Mouse (Mus musculus) heart, postnatal 0 days (tissue): Measurements from ENCODE around the gene Pde1c. TPM values are rescaled to one million over a fixed set of nuclear protein-coding genes. Genes with fewer than 3 reads are reported as not detected.

Experiments
- ATAC-seq: fragments of 200-750 bp; cut with Nextera tagmentation; 2 replicates; pipeline ENCODE4 v1.8.0; 2017; ENCODE audit warnings: low read depth, moderate number of reproducible peaks, moderate library complexity; ENCODE audit not compliant: insufficient read depth
- DNase-seq: peaks from one replicate; pipeline ENCODE4 v3.0.0-alpha.2; 2016; ENCODE audit warnings: low spot score
- H3K27ac ChIP-seq: fragments of 300-500 bp; sonication (generic); 2 replicates; pipeline ENCODE4 v1.5.1; 2014; ENCODE audit warnings: low read depth, mild to moderate bottlenecking
- H3K27me3 ChIP-seq: fragments of 300-500 bp; sonication (generic); 2 replicates; pipeline ENCODE4 v1.6.1; 2014; ENCODE audit warnings: low read length, mixed read lengths; ENCODE audit not compliant: control insufficient read depth, insufficient read depth
- H3K36me3 ChIP-seq: fragments of 300-500 bp; sonication (generic); replicated peaks from 2 replicates; pipeline ENCODE4 v1.6.1; 2014; ENCODE audit warnings: low read length, mixed read lengths; ENCODE audit not compliant: control insufficient read depth, insufficient read depth
- H3K4me1 ChIP-seq: fragments of 300-500 bp; sonication (generic); 2 replicates; pipeline ENCODE4 v1.6.1; 2014; ENCODE audit warnings: antibody characterized with exemption; ENCODE audit not compliant: control insufficient read depth, insufficient read depth
- H3K4me2 ChIP-seq: fragments of 300-500 bp; sonication (generic); 2 replicates; pipeline ENCODE4 v1.6.1; 2014; ENCODE audit warnings: low read depth, mild to moderate bottlenecking, low read length, moderate library complexity
- H3K4me3 ChIP-seq: fragments of 300-500 bp; sonication (generic); 2 replicates; pipeline ENCODE4 v1.5.1; 2014; ENCODE audit warnings: low read depth, low read length
- H3K9ac ChIP-seq: fragments of 300-500 bp; sonication (generic); replicated peaks from 2 replicates; pipeline ENCODE4 v1.6.1; 2014; ENCODE audit warnings: low read depth, low read length, mixed read lengths
- H3K9me3 ChIP-seq: fragments of 300-500 bp; sonication (generic); replicated peaks from 2 replicates; pipeline ENCODE4 v1.6.1; 2016; ENCODE audit warnings: low read length; ENCODE audit not compliant: control insufficient read depth
- CTCF ChIP-seq: IDR thresholded peaks from 2 replicates; pipeline ENCODE4 v1.5.1; 2016; ENCODE audit warnings: antibody characterized with exemption, control low read depth, low read depth
- EP300 ChIP-seq: IDR thresholded peaks from 2 replicates; pipeline ENCODE4 v1.6.1; 2016; ENCODE audit warnings: antibody characterized with exemption, low read depth
- WGBS: fragments of 180-500 bp; shearing (Covaris S2); extraction: QIAGEN DNeasy Blood & Tissue Kit; methylation state at CpG from one replicate; pipeline ENCODE4 v1.1.7; 2014; 5-methylcytosine and 5-hydroxymethylcytosine counted together
- polyA plus RNA-seq: library from polyadenylated mRNA; unstranded; fragments of >200 nt; fragmentation: Nextera tagmentation; extraction: Ambion mirVana; gene quantifications from 2 replicates; pipeline ENCODE4 v1.2.1, GENCODE M21; 2015
- total RNA-seq: library from RNA; depleted of rRNA; stranded (reverse); fragments of >200 nt; gene quantifications from 2 replicates; pipeline ENCODE4 v1.2.3, GENCODE M21; 2014; ENCODE audit warnings: low replicate concordance

Pde1c gene
- total and polyA plus RNA-seq, 2 experiments from 2014 or later, result 26.8 to 83.2 TPM

DNA sequence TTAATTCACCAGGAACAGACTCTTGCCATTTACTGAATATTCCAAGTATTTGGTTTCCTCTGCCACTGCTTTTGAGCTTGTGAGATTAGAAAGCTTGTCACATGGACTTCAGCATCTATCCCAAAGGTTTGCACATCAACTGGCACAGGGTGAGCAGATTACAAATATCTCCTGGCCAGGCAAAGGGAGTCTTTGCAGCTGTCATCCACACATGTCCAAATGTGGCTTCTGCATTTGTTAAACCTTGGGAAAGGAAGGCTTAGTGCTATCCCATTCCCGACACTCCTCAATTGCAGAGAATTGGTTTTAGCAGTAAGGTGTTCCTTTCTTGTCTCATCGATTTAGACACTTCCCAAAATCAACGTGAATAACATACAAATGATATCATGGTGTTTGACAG is 221.7 kb downstream of the Pde1c start:
- H3K4me2 ChIP-seq, result no peak overlapping the region
- H3K9me3 ChIP-seq, result no peaks in the 10 kb centered on the region
- peaks cover 5% of the 10 kb centered on the region for H3K36me3 ChIP-seq
- H3K4me1 ChIP-seq, result peaks cover 31% of the 10 kb centered on the region
- no peak overlapping the region for H3K27ac ChIP-seq
- H3K27me3 ChIP-seq, result no peaks in the 10 kb centered on the region
- DNase-seq (no peak), ATAC-seq (no peak)
- H3K4me3 ChIP-seq, result no peak overlapping the region
- TF ChIP-seq CTCF (no peak), EP300 (no peak)
- no peak overlapping the region for H3K9ac ChIP-seq
- WGBS, result 72% methylated on average over 3 of the region's 3 CpGs

DNA sequence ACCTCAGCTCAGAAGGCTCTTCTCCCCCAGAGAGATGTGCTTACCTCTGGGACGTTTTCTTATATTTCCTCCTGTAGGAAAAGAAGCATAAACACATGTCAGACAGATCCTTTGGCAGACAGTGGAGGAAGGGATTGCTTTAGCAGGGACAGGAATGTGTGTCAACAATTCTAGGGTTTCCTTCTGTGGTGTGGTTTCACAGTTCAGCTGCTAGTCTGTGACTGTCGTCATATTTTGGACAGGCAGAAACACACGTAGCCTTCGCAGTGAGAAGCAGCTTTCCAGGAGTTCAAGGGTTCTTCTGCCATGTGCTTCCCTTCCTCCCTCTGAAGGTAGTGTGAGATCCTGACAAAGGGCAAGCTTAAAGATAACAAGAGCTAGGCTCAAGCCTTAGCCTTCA is 223.8 kb downstream of the Pde1c start:
- no peak for ATAC-seq
- TF ChIP-seq CTCF (no peak), EP300 (no peak)

DNA sequence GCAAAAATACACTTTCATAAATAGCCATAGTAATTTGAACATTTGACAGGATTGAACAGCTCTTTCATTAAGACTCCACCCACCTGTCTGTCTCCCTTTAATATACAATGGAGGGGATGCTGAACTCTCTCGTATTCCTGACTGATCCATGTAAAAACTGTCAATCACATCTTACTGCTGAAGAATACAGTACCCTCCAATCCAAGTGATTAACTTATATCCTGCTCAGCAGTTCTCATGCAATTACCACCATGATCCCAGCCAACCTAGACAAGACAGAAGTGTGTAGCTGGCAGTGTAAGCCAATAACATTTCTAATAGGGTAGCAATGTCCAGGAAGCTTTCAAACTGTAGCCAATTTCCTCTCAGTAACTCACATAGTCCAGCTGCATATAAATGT is 226.9 kb downstream of the Pde1c start:
- Histone ChIP-seq H3K4me2 (no peak overlapping the region), H3K9me3 (no peaks in the 10 kb centered on the region), H3K27me3 (no peaks in the 10 kb centered on the region), H3K4me1 (peaks cover 13% of the 10 kb centered on the region), H3K9ac (no peak overlapping the region), H3K4me3 (no peak overlapping the region), H3K27ac (no peak overlapping the region), H3K36me3 (peaks cover 5% of the 10 kb centered on the region)
- DNase-seq (no peak), ATAC-seq (no peak)
- TF ChIP-seq EP300, result no peak
- no peak for TF ChIP-seq CTCF
- 59% methylated on average over 1 of the region's 1 CpGs for WGBS

More for the DNA sequence above, 223.8 kb downstream of the Pde1c start:
- no peaks in the 10 kb centered on the region for H3K9me3 ChIP-seq
- no peak overlapping the region for H3K9ac ChIP-seq
- no peak for DNase-seq
- peaks cover 5% of the 10 kb centered on the region for H3K36me3 ChIP-seq
- H3K4me1 ChIP-seq, result peaks cover 31% of the 10 kb centered on the region
- 47% methylated on average over 4 of the region's 4 CpGs for WGBS
- H3K4me2 ChIP-seq, result no peak overlapping the region
- no peak overlapping the region for H3K4me3 ChIP-seq
- no peaks in the 10 kb centered on the region for H3K27me3 ChIP-seq
- H3K27ac ChIP-seq, result no peak overlapping the region

DNA sequence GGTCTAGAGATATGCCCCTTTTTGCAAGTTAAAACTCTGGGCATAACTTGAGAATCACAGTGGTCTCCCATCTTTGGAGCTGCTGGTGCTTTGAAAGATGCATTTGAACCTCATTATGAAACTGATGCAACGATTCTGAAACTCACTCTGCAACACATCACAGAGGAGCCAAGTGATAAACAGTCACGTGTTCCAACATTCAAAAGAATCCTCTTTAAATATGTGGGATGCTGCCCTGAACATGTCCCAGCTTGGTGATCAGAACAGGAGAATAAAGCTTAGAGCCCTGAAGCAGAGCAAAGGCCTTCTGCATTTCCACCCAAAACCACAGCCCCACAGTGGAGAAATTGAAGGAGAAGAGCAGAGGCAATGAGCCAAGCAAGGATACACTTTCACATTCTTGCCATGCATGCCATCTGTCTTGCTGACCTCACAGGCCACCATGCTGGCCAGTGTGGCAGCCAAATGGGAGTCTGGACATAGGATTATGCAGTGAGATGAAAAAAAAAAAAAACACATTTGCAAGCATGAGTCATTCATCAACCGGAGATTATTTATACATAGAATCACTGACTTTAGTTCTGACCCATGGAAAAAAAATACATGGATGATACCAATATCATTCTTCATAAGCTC is 233.0 kb downstream of the Pde1c start:
- Histone ChIP-seq H3K36me3 (no peaks in the 10 kb centered on the region), H3K4me3 (no peak overlapping the region), H3K27ac (no peak overlapping the region), H3K4me2 (no peak overlapping the region), H3K27me3 (no peaks in the 10 kb centered on the region), H3K4me1 (no peaks in the 10 kb centered on the region), H3K9me3 (no peaks in the 10 kb centered on the region), H3K9ac (no peak overlapping the region)
- no peak for DNase-seq
- WGBS, result 74% methylated on average over 3 of the region's 3 CpGs
- no peak for ATAC-seq
- TF ChIP-seq EP300, result no peak
- no peak for TF ChIP-seq CTCF

DNA sequence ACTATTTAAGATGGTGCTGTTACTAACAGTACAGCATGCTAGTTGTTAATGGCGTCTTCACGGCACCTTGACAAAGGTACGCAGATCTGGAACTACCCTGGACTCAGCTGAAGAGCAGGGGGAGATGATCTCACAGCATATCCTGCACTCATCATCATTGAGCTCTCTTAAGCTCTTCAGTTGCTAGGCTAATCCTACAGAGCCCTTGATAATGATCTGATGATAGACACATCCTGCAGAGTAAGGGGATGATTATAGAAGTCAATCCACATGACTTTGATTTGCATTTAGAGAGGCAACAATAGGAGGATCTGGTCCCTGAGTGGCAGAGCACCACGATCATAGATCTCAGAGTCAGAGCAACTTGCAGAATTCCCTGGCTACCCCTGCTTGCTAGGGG is 236.8 kb downstream of the Pde1c start:
- H3K9ac ChIP-seq, result no peak overlapping the region
- no peak overlapping the region for H3K4me2 ChIP-seq
- H3K4me3 ChIP-seq, result no peak overlapping the region
- H3K27ac ChIP-seq, result no peak overlapping the region
- no peak for ATAC-seq
- DNase-seq, result no peak
- TF ChIP-seq EP300, result no peak
- WGBS, result 76% methylated on average over 4 of the region's 4 CpGs
- H3K27me3 ChIP-seq, result no peaks in the 10 kb centered on the region
- H3K36me3 ChIP-seq, result no peaks in the 10 kb centered on the region
- no peaks in the 10 kb centered on the region for H3K4me1 ChIP-seq
- no peaks in the 10 kb centered on the region for H3K9me3 ChIP-seq

DNA sequence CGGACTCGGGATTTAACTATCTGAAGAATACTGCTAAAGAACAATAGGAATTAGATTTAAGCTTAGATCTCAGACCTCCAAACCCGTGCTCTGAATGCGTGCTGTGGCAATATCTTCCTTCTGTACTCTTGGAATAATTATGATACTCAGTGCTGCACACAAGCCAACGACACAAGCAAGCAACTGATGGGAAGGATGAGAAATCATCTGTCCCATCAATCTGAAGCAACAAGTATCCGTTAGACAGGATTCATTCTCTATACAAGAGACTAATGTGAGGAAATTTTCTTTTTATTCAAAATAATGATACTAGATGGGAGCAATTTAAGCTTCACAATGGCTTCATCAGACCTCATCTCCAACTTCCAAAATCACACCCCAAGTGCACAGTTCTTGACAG is 237.5 kb downstream of the Pde1c start:
- H3K27ac ChIP-seq, result no peak overlapping the region
- no peaks in the 10 kb centered on the region for H3K4me1 ChIP-seq
- H3K36me3 ChIP-seq, result no peaks in the 10 kb centered on the region
- no peaks in the 10 kb centered on the region for H3K9me3 ChIP-seq
- no peak for TF ChIP-seq CTCF
- no peak for TF ChIP-seq EP300
- WGBS, result 86% methylated on average over 6 of the region's 6 CpGs
- H3K9ac ChIP-seq, result no peak overlapping the region
- ATAC-seq, result no peak
- H3K4me2 ChIP-seq, result no peak overlapping the region
- no peaks in the 10 kb centered on the region for H3K27me3 ChIP-seq
- DNase-seq, result no peak
- no peak overlapping the region for H3K4me3 ChIP-seq
